Comparison of ENCODE assay signal across 25 mouse cellular contexts in genomic region chr14:12554486-12554885, GRCm38 (mm10).
"Had no signal": no experiment of that assay in that cellular context is flagged by ENCODE, and none has a peak within 500 bp of the region (broad histone marks: within the 10 kb centered on the region; RNA-seq: fewer than 3 reads in every experiment).

No protein-coding gene starts in this region.

- DNase-seq: kidney, adult 2 months; kidney, postnatal 25 days; layer of hippocampus, adult 9-11 months; liver; lung, adult 18-20 months; lung, postnatal 10 days; lung, postnatal 36 days; right cerebral cortex, adult 18-20 months; right cerebral cortex, postnatal 14 days; spleen, adult 18-20 months; thymus, postnatal 25 days had no signal

- H3K36me3 ChIP-seq: limb, embryonic 10.5 days; limb, embryonic 13.5 days; liver, embryonic 12.5 days; liver, embryonic 15.5 days; lung, embryonic 15.5 days; midbrain, embryonic 10.5 days; midbrain, embryonic 13.5 days; neural tube, embryonic 12.5 days; stomach, embryonic 15.5 days had no signal

- H3K9ac ChIP-seq: limb, embryonic 13.5 days; liver, embryonic 12.5 days; liver, embryonic 15.5 days; lung, embryonic 15.5 days; midbrain, embryonic 13.5 days; neural tube, embryonic 12.5 days; stomach, embryonic 15.5 days had no signal

- H3K27ac ChIP-seq: kidney, postnatal 0 days; layer of hippocampus, adult 2 months; limb, embryonic 10.5 days; limb, embryonic 13.5 days; liver, embryonic 12.5 days; liver, embryonic 15.5 days; lung, embryonic 15.5 days; midbrain, embryonic 10.5 days; midbrain, embryonic 13.5 days; neural tube, embryonic 12.5 days; stomach, embryonic 15.5 days had no signal

- H3K4me3 ChIP-seq: layer of hippocampus, adult 2 months; limb, embryonic 10.5 days; limb, embryonic 13.5 days; liver, embryonic 12.5 days; liver, embryonic 15.5 days; lung, embryonic 15.5 days; megakaryocyte, embryonic 14.5 days; midbrain, embryonic 10.5 days; midbrain, embryonic 13.5 days; myocyte; neural tube, embryonic 12.5 days; stomach, embryonic 15.5 days had no signal

- H3K27me3 ChIP-seq: limb, embryonic 13.5 days; liver, embryonic 12.5 days; liver, embryonic 15.5 days; lung, embryonic 15.5 days; megakaryocyte, embryonic 14.5 days; midbrain, embryonic 13.5 days; neural tube, embryonic 12.5 days; stomach, embryonic 15.5 days had no signal

- ATAC-seq: liver, embryonic 12.5 days; midbrain, embryonic 13.5 days; midbrain, embryonic 16.5 days had no signal

- H3K9me3 ChIP-seq: limb, embryonic 10.5 days; limb, embryonic 13.5 days; liver, embryonic 12.5 days; liver, embryonic 15.5 days; lung, embryonic 15.5 days; megakaryocyte, embryonic 14.5 days; midbrain, embryonic 10.5 days; midbrain, embryonic 13.5 days; neural tube, embryonic 12.5 days; stomach, embryonic 15.5 days had no signal

- H3K4me2 ChIP-seq: limb, embryonic 13.5 days; liver, embryonic 12.5 days; liver, embryonic 15.5 days; lung, embryonic 15.5 days; midbrain, embryonic 13.5 days; neural tube, embryonic 12.5 days; stomach, embryonic 15.5 days had no signal

- H3K4me1 ChIP-seq: liver, embryonic 12.5 days; liver, embryonic 15.5 days; lung, embryonic 15.5 days; megakaryocyte, embryonic 14.5 days; midbrain, embryonic 10.5 days; neural tube, embryonic 12.5 days; stomach, embryonic 15.5 days had no signal
